ENCODE assay signal across 1 mouse cellular context in the genomic region with DNA sequence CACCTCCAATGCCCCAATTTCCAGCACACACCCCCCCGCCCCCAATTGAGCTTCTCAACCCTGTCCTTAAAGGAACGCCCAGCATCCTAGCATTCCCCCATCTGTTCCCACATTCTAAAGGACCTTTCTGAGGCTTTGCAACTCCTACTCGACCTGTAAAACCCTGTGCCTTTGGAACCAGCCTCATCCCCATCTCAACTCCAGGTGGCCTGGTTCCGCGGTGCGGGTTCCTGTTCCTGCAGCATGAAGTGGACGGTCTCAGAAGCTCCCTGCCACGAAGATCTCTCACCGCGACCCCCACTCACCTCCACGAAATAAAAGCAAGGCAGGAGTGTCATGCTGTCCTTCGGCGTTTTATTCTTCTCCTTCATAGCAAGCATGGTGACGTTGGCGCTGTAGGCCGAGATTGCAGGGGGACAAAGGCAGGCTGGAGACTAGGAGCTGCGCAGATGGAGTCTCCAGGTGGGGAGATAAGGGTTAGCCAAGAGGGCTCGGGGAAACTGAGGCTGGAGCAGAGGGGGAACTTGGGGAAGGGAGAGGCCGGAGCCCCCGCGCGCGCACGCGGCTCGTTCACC.
TF ChIP-seq lines count a peak whose summit lies in the region.

No protein-coding gene starts in this region.

TF ChIP-seq in MEL, 35 proteins besides CTCF, POLR2A, EP300 and RAD21:
- TF ChIP-seq GABPA (IDR thresholded peaks at IDR 0.05; ENCODE audit: low read depth, low read length) (no peak), JUND (IDR thresholded peaks at IDR 0.05; ENCODE audit: low read depth, low read length) (no peak), CHD2 (IDR thresholded peaks at IDR 0.05; ENCODE audit: low read length) (no peak), E2F4 (IDR thresholded peaks at IDR 0.05; ENCODE audit: borderline replicate concordance, low read depth, low read length) (no peak), MYB (IDR thresholded peaks at IDR 0.05; ENCODE audit: low read depth, low read length) (no peak), CHD1 (IDR thresholded peaks at IDR 0.05; ENCODE audit: low read depth, low read length) (no peak), KAT2A (conservative IDR thresholded peaks at IDR 0.05; ENCODE audit: low read depth, low read length) (no peak), SIN3A (IDR thresholded peaks at IDR 0.05; ENCODE audit: low read length) (no peak), ZKSCAN1 (IDR thresholded peaks at IDR 0.05; ENCODE audit: low read depth, low read length) (no peak), HCFC1 (IDR thresholded peaks at IDR 0.05; ENCODE audit: low read depth, low read length) (no peak), MAX (IDR thresholded peaks at IDR 0.05; ENCODE audit: low read length) (no peak), ZMIZ1 (IDR thresholded peaks at IDR 0.05; ENCODE audit: low read depth, low read length) (no peak), MAFK (IDR thresholded peaks at IDR 0.05; ENCODE audit: borderline replicate concordance, low read depth, low read length) (no peak), POLR2AphosphoS5 (IDR thresholded peaks at IDR 0.05; ENCODE audit: borderline replicate concordance, low read depth, low read length) (no peak)
